Mouse (Mus musculus): Measurements from ENCODE around the gene Sec16b.

Sec16b gene

GRCm38 (mm10) chr1:157506522-157506921 lies at the start of gene Sec16b:
Gene Sec16b (plus strand): TSS chr1:157506728.
- DNase-seq (ENCODE audit: extremely low spot score, low spot score) = peak; percentile 52

- DNase-seq (ENCODE audit: extremely low spot score, low spot score) = no peak
These were observed 48.7 kb upstream of the Sec16b start for GRCm38 (mm10) chr1:157457789-157458188.

GRCm38 (mm10) chr1:157458421-157459208 lies 47.9 kb upstream of the Sec16b start, which contains the start of gene Cryzl2:
Gene Cryzl2 (plus strand): TSS chr1:157458577.
- peak; percentile 89 for DNase-seq (ENCODE audit: extremely low spot score, low spot score)

GRCm38 (mm10) chr1:157459904-157460303 lies 46.6 kb upstream of the Sec16b start:
- no peak for DNase-seq (ENCODE audit: extremely low spot score, low spot score)

GRCm38 (mm10) chr1:157461276-157461675 lies 45.3 kb upstream of the Sec16b start:
- no peak for DNase-seq (ENCODE audit: extremely low spot score, low spot score)

- DNase-seq (ENCODE audit: extremely low spot score, low spot score) = no peak
These were observed 44.2 kb upstream of the Sec16b start for GRCm38 (mm10) chr1:157462336-157462735.

GRCm38 (mm10) chr1:157465194-157465593 lies 41.3 kb upstream of the Sec16b start:
- DNase-seq (ENCODE audit: extremely low spot score, low spot score) = no peak

- DNase-seq (ENCODE audit: extremely low spot score, low spot score) = no peak
These were observed 38.7 kb upstream of the Sec16b start for GRCm38 (mm10) chr1:157467866-157468265.

GRCm38 (mm10) chr1:157470761-157471386 lies 35.7 kb upstream of the Sec16b start:
- no peak for DNase-seq (ENCODE audit: extremely low spot score, low spot score)

- no peak for DNase-seq (ENCODE audit: extremely low spot score, low spot score)
These were observed 33.8 kb upstream of the Sec16b start for GRCm38 (mm10) chr1:157472716-157473115.

GRCm38 (mm10) chr1:157474865-157475264 lies 31.7 kb upstream of the Sec16b start:
- no peak for DNase-seq (ENCODE audit: extremely low spot score, low spot score)

- DNase-seq (ENCODE audit: extremely low spot score, low spot score) = no peak
These were observed 30.3 kb upstream of the Sec16b start for GRCm38 (mm10) chr1:157476231-157476630.

GRCm38 (mm10) chr1:157480090-157480489 lies 26.4 kb upstream of the Sec16b start:
- no peak for DNase-seq (ENCODE audit: extremely low spot score, low spot score)

GRCm38 (mm10) chr1:157480901-157481300 lies 25.6 kb upstream of the Sec16b start:
- DNase-seq (ENCODE audit: extremely low spot score, low spot score) = no peak

- DNase-seq (ENCODE audit: extremely low spot score, low spot score) = no peak
These were observed 24.9 kb upstream of the Sec16b start for GRCm38 (mm10) chr1:157481666-157482065.

- DNase-seq (ENCODE audit: extremely low spot score, low spot score) = no peak
These were observed 22.4 kb upstream of the Sec16b start for GRCm38 (mm10) chr1:157484161-157484560.

GRCm38 (mm10) chr1:157500657-157501056 lies 5.9 kb upstream of the Sec16b start:
- DNase-seq (ENCODE audit: extremely low spot score, low spot score) = no peak

GRCm38 (mm10) chr1:157501352-157501945 lies 5.1 kb upstream of the Sec16b start:
- DNase-seq (ENCODE audit: extremely low spot score, low spot score) = no peak

GRCm38 (mm10) chr1:157503071-157503470 lies 3.5 kb upstream of the Sec16b start:
- DNase-seq (ENCODE audit: extremely low spot score, low spot score) = no peak

- DNase-seq (ENCODE audit: extremely low spot score, low spot score) = no peak
These were observed 567 bp downstream of the Sec16b start for GRCm38 (mm10) chr1:157506995-157507595.

GRCm38 (mm10) chr1:157507814-157508213 lies 1.3 kb downstream of the Sec16b start:
- peak; percentile 27 for DNase-seq (ENCODE audit: extremely low spot score, low spot score)

Data from neural tube, embryonic 10.5 days (tissue).